Mouse (Mus musculus) left cerebral cortex, adult 11 months (tissue): ENCODE measurements around the gene Stox1.
"Not testable (repeated sequence)": the region's sequence is repeated elsewhere in the genome, so short reads cannot be mapped to it uniquely, and the experiment has no call there.

ENCODE experiments used
- DNase-seq: peaks from one replicate; pipeline ENCODE4 v3.0.0; 2022; ENCODE audit warnings: low spot score

Gene Stox1

DNA sequence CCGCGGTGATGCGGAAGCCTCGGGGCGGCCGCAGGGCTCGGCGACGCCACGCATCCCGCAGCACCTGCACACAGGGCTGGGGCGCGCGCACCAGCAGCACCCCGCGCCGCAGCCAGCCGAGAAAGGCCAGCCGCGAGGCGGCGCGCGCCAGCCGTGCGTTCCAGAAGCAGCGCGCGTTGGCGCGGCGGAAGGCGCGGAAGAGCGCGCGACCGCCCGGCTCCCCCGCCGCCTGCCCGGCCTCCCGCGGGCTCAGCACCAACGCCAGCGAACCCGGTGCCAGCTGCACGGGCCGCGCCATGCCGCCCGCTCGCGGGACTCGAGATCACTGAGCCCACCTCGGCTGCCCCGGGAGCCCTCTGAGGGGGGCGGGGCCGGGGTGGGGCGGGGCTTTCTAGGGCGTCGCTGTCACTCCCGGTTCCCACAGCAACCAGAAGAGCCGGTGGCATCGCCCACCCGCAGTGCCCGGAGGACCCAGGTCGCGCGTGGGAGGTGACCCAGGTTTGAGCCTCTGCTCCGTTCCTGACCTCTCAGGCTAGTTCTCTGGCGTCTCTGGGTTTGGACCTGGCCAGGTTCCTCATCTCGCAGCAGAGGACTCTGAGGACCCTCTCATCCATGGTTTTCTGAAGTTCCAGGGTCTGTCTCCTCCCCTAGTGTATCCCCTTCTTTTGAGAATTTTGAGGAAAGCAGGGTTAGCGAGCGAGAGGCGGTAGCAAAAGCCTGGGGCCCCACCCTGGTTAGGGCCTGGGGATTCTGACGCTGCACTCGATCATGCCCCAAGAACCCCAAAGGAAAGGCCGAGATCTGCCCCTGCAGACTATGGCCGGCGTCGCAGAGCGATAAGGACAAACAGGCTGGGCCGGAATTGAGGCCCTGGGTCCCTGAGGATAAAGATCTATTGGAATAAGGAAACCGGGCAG, at the start of gene Stox1:
Stox1 (minus strand) TSS at position 358 of the 917 bp plus-strand sequence.
- peak; percentile 37 for DNase-seq

DNA sequence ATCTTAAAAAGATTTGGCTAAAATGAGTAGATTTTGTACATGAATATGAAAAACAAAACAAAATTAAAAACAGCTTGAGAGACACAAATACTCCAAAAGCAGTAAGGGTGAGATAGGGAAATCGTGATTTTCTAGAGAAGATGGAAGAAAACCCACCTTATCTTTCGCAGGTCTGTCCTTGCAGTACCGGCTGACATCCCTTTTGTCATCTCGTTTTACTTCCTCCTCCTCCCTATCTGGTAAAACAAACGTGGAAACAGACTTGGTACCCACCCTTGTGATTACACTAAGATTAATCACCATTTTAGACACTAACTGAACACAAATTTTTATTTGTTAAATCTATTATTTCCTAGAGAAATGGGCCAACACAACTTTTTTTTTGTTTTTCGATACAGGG, 24.9 kb upstream of the Stox1 start:
- no peak for DNase-seq

DNA sequence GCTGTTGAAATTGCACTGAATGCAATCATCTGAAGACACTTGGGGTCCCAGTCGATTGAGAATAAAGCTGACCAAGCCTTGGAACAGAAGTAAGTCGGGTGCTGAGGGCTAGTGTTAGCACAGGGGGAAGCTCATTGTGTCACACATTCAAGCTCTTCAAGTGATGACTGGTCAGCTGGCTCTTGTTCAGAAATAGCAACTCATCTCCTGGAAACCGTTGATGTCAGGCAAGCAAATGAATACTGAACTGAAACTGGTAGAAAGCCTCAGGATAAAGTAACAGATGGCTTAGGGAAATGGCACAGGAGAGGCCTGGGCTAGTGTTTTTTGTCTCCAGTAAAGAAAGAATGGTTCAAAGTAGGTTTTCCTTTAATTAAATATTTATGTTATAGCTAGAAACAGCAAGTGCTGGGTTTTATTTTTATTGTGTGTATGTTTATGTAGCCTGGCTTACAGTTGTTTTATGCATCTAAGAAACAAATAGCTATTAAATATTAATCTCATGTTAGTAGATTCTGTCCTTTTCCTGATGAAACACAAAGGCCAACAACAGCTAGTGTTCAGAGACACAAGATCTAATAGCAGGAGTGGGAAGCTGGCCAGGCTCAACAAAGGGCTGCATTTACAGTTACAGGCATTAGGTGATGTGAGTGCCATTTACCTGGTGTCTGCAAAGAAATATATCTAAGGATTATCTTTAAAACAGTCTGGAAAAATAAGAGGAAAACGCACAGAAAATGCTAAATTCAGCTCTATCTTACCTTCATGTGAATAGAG, 14.2 kb upstream of the Stox1 start:
- peak; percentile 16 for DNase-seq

DNA sequence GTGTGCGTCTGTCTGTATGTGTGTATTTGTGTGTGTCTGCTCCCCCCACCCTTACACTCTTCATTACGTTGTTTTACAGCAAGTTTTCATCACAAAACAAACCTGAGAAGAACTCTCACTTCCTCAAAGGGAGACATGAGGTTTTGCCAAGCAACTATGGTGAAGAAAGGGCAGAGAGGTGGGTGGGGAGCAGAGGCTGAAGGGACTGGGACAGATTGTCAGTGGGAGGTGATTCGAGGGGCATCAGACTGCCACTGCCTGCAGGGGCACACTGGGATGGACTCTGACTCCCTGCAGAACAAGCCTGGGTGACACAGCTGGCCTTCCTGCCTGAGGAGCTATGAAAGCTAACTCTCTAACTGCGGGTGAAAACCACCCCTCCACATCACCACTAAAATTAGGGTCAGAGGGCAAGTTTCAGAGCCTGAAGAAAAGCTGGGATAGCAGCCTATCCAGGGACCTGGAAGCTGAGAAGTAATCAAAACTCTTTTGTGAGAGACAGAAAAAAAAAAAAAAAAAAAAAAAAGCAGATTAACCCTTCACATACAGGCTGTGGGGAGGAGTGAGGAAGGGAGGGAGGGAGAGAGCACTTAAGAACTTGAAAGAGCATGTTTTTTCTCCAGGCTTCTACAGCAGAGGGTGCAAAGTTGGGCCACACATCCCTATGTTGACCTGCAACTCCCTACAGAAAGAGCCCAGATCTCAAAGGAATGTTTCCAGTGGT, 11.2 kb upstream of the Stox1 start:
- no peak for DNase-seq

DNA sequence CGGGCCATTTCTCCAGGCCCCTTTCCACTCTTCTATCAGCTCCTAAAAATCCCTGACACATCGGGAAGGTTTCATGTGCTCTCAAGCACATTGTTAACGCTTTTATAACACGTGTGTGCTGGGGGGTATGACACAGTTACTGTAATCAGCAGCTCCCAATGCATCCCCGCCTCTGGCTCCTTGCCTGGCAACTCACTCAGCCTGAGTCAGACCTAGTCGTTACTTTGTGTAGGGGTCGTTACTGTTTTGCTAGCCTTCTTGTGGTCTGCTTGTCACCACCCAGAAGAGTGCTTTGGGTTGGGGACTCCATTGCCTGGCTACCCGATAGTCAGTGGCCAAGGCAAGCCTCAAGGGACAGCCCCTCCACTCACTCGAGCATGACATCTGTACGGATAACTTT, 4.9 kb upstream of the Stox1 start:
- no peak for DNase-seq

DNA sequence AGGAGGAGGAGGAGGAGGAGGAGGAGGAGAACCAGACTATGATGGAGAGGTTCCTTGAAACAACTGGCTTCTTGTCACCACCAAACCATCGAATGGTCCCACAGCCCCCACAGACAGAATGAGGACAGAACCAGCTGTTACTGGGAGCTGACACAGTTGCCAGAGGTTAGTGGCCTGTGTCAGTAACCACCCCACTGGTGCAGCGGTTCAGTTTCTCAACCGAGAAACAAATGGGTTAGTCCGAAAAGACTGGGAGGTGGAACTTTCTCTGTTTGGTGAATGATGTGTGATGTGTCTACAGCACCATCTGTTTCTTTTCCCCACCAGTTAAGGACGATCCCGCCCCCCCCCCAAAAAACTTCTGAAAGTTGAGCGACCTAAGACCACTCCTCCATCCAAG, 992 bp downstream of the Stox1 start:
- no peak for DNase-seq

DNA sequence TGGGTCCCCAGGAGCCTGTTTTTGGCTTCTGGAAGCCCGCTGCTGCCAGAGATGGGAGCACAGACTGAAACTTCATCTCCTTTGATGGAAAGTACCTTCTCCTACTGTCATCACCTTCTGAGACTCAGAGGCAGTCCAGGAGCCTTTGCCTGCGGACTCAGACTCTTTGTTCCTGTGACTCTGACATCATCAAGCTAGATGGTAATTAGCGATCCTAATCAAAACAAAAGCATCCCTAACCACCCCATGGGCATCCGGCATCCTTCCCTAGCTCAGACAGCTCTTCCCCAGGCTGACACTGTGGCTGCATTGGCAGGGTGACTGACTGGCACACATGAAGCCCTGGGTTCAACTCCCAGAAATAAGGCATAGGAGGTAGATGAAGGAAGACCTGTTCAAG, 3.2 kb downstream of the Stox1 start:
- no peak for DNase-seq

DNA sequence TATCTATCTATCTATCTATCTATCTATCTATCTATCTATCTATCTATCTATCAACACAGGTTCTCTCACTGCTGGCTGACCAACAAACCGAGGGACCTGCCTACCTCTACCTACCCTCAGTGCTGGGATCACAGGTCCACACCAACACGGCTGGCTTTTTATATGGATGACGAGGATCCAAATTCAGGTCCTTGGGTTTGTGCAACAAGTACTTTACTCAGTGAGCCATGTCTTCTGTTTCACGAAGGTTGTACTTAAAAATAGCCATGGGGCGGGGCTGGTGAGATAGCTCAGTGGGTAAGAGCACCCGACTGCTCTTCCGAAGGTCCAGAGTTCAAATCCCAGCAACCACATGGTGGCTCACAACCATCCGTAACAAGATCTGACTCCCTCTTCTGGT, 5.4 kb downstream of the Stox1 start:
- DNase-seq: not testable (repeated sequence)

DNA sequence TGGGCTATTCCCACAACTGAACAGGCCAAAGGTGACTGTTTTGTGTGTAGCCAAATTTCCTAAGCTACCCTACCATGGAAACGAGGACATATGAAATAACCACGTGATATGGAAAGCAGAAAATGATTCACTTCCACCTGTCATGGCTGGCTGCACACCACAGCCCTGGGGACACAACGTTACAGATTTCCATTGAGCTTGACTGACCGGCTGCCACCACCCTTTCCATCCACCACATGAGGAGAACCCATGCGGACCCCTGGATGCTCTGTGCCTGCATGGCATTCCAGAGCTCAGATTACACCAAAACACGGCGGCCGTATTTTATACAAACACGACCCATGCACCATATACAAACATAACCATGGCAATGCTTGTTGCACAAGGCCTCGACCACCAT, 12.5 kb downstream of the Stox1 start:
- no peak for DNase-seq

DNA sequence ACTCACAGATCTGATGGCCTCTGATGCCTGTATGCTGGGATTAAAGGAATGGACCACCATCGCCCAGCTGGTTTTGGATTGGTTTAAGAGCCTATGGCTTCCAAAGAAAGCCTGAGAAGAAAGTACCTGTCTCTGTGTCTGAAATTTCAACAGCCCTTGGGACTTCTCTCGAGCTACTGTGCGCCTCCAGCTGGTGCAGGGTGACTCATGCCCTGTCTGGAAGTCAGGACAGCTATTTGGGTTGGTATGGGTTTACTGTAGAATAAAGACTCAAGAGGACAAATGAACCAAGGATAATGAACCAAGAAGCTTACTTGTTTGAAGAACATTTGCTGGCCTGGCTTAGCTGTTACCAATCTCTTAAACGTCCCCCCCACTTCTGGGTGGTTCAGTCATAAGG, 22.3 kb downstream of the Stox1 start:
- DNase-seq: no peak

DNA sequence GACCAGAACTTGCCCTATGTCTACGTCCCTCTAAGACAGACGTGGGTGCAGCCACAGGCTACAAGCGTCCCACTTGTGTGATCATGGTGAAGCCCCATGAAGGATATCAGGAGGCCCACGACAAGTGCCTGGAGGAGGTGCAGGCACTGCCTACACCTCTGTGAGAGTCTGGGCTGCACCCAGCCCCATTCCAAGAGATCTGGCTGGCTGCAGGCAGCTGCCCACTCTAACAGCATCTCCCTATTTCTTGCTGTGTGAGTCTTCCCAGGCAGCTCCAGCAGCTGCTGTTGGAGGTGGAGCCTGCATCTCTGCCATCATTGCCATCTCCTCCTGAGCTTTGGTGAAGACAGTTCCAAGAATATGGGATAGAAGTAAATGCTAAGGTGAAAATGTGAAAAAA, 23.5 kb downstream of the Stox1 start:
- peak; percentile 21 for DNase-seq

DNA sequence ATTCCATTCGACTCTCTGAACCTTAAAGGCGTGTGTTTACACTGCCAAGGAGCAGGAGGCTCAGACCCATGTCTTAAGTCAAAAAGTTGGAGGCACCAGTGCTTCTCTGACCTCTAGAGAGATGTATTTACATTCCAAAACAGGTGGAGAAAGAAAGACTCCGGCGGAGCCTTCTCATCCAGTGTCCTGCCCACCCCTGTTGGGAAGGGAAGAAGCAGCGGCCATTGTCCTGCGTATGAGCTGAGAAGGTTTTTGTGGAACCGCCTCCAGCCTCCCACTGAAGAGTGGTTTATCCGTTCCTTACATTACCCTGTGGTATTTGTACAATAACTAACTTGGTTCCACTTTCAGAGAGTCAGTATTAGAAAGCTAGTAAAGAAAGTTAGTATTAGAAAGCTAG, 33.2 kb downstream of the Stox1 start:
- no peak for DNase-seq

DNA sequence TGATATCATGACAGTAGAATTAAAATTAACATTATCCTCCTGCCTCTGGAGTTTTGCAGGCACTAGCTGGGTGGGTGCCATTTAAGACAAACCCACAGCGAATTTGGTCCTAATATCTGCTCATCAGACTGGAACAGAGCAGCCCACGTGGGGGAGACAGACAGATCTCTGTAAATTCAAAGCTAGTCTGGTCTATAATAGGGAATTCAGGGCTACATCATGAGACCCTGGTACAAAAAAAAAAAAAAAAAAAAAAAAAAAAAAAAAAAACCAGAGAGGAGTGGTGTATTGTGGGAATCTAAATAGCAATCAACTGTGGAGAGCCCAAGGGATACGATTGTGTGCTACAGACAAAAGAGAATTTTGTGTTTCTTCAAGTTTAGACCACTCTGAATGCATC, 33.7 kb downstream of the Stox1 start:
- DNase-seq: no peak

DNA sequence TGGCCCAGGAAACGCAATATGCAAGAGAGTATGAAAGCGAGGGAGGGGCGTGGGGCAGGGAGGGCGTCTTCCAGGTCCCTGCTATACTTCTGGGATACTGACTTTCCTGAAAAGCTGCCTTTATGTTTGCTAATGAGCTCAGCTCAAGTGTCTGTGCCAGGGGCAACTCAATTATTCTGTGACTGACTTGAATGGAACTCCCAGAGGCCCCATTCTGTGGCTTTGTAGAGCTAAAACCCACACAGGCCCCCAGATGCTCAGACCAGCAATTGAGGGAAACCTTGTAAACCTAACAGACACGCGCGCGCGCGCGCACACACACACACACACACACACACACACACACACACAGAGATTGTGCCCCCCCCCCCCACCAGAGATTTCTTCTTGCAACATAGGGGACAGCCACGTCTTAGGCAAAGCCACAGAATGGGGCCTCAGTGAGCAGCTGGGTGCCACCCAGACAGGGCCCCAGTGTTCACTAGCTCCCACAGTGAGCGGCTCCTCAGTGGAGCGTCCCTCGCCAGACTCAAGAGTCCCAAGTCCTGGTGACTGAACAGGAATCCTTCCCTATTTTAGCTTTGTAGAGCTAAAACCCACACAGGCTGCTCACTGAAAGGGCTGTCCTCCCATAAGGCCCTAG, 38.8 kb downstream of the Stox1 start:
- DNase-seq: no peak

DNA sequence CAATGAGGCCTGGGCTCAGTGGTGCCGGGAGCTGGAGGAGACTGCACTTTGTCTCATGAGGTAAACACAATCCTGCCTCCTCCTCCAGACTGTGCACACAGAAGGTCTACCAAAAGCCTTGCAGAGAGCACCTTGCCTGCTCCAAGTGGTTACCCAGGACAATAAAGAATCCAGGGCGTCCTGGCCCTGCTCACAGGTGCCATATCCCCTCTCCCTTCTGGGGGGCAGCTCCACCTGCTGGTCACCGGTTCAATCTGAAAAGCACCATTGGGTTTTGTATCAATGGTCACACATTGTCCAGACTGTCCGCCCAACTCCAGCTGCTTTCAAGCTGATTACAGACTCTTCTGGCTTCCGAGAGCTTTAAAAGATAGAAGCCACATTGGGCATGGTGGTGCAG, 42.9 kb downstream of the Stox1 start:
- no peak for DNase-seq

DNA sequence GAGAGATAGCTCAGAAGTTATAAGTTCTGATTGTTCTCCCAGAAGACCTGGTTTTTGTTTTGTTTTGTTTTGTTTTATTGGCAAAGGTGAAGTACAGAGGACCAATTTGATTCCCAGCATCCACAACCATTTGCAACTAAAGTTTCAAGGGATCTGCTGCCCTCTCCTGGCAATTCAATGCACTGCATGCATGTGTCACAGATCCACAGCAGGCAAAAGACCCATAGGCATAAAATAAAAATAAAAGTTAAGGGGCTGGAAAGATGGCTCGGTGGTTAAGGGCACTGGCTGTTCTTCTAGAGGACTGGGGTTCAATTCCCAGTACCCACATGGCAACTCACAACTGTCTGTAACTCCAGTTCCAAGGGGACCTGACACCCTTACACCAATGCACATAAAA, 46.1 kb downstream of the Stox1 start:
- DNase-seq: no peak

DNA sequence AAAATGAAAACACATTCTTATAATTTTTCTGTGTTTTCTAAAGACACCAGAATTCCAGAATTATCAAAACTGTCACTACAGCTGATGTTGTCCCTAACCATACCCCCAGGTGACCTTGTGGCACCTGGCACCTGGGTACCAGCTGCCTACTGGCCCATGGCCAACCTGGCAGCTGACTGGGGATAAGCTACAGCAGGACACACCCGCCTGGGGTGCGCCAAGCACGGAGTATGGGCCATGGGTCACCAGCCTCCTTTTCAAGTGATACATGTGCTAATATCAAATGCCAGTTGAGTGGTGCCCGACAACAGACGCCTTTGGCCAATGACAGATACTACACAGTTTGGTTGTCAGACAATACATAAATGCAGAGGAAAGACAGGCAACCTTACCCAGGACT, 48.6 kb downstream of the Stox1 start:
- DNase-seq: no peak

DNA sequence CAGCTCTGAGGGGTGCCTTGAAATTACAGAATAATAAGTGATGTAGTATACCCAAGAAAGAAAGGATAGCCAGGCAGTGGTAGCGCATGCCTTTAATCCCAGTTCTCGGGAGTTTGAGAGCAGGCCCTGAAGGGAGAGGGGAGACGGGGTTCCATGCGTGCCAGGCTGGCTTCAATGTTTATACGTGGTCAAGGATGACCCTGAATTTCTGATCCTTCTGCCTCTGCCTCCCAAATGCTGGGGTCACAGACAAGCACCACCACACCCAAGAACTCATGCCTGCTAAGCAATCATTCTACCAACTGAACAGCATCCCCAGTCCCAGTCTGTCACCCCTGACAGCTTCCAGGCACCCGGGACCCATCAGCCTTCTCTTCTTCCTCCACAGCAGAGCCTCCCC, 49.7 kb downstream of the Stox1 start:
- no peak for DNase-seq

DNA sequence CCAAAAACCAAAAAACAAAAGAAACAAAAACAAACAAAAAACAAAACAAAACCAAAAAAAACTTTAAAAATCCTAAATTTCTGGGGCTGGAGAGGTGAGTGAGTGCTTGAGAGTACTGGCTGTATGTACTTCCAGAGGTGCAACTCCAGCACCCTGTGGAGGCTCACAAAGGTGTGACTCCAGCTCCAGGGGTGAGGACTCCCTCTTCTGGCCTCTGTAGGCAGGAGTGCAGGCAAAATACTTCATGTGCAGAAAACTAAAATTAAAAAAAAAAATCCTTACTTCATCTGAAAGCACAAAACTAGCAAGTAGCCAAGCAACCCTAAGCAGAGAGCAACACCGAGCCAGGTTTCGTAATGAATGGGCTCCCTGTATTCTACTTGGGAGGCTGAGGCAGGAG, 53.6 kb downstream of the Stox1 start:
- DNase-seq: no peak

DNA sequence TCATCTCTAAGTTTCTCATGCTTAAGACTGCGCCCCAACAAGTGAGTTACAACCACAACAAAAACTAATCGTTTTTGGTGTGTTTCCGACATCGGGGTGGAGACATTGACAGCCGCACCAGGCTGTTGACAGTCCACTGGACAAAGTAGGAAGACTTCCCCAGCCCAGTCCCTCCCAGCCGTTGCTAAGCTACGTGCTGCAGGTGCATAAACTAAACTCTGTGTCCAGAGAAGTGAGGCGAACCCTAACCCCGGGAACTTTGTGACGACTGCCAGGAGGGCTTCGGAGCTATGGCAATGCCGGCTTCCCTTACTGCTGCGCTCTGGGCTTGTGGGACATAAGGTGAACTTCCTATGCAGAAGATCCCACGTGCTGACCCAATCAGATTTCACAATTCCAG, 56.7 kb downstream of the Stox1 start:
- no peak for DNase-seq

DNA sequence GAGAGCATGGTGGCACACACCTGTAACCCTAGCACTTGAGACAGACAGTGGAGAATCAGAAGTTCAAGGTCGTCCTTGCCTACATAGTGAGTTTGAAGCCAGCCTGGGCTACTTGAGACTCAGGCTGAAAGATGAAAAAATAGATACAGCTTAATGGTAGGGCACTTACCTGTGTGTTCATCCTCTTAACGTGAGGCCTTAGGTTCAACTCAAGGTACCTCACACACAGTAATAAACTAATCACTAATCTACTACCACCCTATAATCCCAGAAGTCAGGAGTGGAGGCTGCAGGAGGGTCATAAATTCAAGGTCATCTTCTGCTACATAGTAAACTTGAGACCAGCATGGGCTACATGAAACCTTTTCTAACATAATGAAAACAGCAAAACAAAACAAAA, 57.5 kb downstream of the Stox1 start:
- DNase-seq: no peak

DNA sequence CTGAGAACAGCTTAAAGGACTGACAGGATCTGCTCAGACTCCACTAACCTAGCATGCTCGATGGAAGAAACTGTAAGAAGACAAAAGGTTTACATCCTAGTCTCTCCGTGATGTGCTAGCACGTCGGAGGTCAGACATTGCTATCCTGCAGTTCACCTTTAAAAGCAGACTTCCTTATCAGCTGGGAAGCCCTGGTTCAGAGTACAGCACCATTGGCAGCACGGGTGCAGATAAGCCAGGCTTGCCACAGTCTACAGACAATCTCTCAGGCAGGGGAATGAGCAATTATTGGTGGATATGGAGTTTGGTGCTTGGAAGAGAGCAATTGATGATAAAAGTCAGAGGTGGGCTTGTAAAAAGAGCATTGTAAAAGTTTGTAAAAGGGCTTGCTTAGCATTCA, 57.9 kb downstream of the Stox1 start:
- no peak for DNase-seq
